Mouse (Mus musculus) heart, adult 2 months (tissue): ENCODE measurements around the gene Trmu.

Experiments
- CTCF ChIP-seq: fragments of 200-600 bp; IDR thresholded peaks from 2 replicates; pipeline ENCODE4 v1.8.1; 2022; ENCODE audit warnings: antibody characterized with exemption, mild to moderate bottlenecking, moderate library complexity
- EP300 ChIP-seq: fragments of 200-500 bp; IDR thresholded peaks from 2 replicates; pipeline ENCODE4 v1.6.1; 2011; ENCODE audit warnings: low read depth, low read length, control low read depth; ENCODE audit not compliant: insufficient read depth
- POLR2A ChIP-seq: fragments of 200-500 bp; IDR thresholded peaks from 2 replicates; pipeline ENCODE4 v1.6.1; 2011; ENCODE audit warnings: mild to moderate bottlenecking, low read depth, low read length, control low read depth; ENCODE audit not compliant: insufficient read depth

GRCm38 (mm10) chr15:85858980-85859489 is 20.1 kb upstream of the Trmu start:
- TF ChIP-seq POLR2A, result no peak
- TF ChIP-seq CTCF, result no peak
- TF ChIP-seq EP300, result no peak
